Mouse (Mus musculus): Measurements from ENCODE around the gene Nxn.

GRCm38 (mm10) chr11:76356091-76356490, 42.8 kb downstream of the Nxn start:
- TF ChIP-seq EP300 (IDR thresholded peaks at IDR 0.05; ENCODE audit: low read depth) (no peak), CTCF (IDR thresholded peaks at IDR 0.05; ENCODE audit: low read depth) (no peak)

Data from heart, postnatal 0 days (tissue).